Mouse (Mus musculus) brain, embryonic 14.5 days (tissue): ENCODE data around the gene Bank1.

Experiments
- CTCF ChIP-seq: fragments of 200-500 bp; IDR thresholded peaks from 2 replicates; pipeline ENCODE4 v1.5.1; 2012; ENCODE audit warnings: inconsistent platforms, mild to moderate bottlenecking, moderate library complexity, borderline replicate concordance; ENCODE audit not compliant: insufficient read depth, insufficient read length; ENCODE audit errors: extremely low read depth
- POLR2A ChIP-seq: fragments of 200-500 bp; IDR thresholded peaks from 2 replicates; pipeline ENCODE4 v1.6.1; 2012; ENCODE audit warnings: mild to moderate bottlenecking, inconsistent platforms, borderline replicate concordance; ENCODE audit not compliant: poor library complexity, insufficient read depth, insufficient read length, severe bottlenecking; ENCODE audit errors: extremely low read depth

DNA sequence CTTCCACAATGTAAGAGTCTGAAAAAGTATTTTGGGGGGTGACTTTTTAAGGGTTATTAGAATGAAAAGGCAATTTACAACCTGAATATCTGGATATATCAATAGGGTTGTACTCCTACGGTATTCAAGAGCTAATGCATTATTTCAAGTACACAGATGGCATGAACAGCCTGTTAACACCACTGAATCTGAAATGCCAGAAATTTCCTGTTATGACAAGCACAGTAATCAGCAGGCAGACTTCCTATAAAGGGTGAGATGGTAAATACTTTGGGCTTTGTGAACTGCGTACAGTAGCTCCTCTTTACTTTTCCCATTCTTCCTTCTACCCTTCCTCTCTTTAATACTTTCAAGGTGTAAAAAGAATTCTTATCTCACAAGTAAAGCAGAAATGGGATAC lies 30.6 kb downstream of the Bank1 start:
- TF ChIP-seq POLR2A: no peak
- TF ChIP-seq CTCF: no peak
